Mouse (Mus musculus): Measurements from ENCODE around the gene Crybb1.

DNA sequence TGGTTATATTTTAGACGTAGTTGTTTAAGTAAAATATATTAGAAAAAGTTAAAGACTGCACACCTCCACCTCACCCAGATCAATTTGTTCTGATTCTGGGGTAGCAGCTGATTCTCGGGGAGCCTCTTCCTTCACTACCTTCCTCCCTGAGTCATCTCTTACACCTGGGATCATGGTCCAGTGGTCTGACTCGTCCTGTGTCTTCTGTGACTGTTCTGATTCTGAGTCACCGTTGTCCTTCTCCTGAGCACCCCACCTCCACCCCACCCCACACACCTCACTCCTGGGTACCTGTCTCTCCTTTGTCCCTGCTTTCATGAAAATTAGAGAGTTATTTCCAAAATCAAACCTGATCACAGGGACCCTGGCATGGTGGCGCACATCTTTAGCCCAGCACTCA lies 9.5 kb downstream of the Crybb1 start:
- TF ChIP-seq GATA1 (IDR thresholded peaks at IDR 0.05; ENCODE audit: low read length) (no peak), TAL1 (IDR thresholded peaks at IDR 0.05; ENCODE audit: low read length) (no peak)

Data from erythroblast, embryonic 14.5 days (primary cell).